Mouse (Mus musculus) cerebellum, postnatal 36 days (tissue): ENCODE results near the gene Tprg.

ENCODE experiments used
- DNase-seq, 2 experiments: peaks; one replicate each; pipeline ENCODE4 v3.0.0; 2021 to 2022; ENCODE audit warnings: mixed read lengths in 2 of 2

The Tprg gene

GRCm38 (mm10) chr16:25333279-25334219 lies 46.9 kb downstream of the Tprg start:
- no peak for DNase-seq

- no peak for DNase-seq
These were observed 48.6 kb downstream of the Tprg start for GRCm38 (mm10) chr16:25335058-25335703.

GRCm38 (mm10) chr16:25349626-25350025 lies 63.0 kb downstream of the Tprg start:
- DNase-seq: peak; percentile 35 to 55

- no peak for DNase-seq
These were observed 81.2 kb downstream of the Tprg start for GRCm38 (mm10) chr16:25367834-25368233.

- DNase-seq: no peak
These were observed 83.4 kb downstream of the Tprg start for GRCm38 (mm10) chr16:25369984-25370412.

- DNase-seq: no peak
These were observed 87.5 kb downstream of the Tprg start for GRCm38 (mm10) chr16:25374121-25374520.

- no peak for DNase-seq
These were observed 88.2 kb downstream of the Tprg start for GRCm38 (mm10) chr16:25374775-25375174.

GRCm38 (mm10) chr16:25376720-25377373 lies 90.2 kb downstream of the Tprg start:
- DNase-seq: peak; percentile 36 to 40

GRCm38 (mm10) chr16:25377695-25378094 lies 91.1 kb downstream of the Tprg start:
- no peak for DNase-seq

GRCm38 (mm10) chr16:25385498-25386192 lies 99.0 kb downstream of the Tprg start:
- no peak for DNase-seq

GRCm38 (mm10) chr16:25394676-25395075 lies 108.1 kb downstream of the Tprg start:
- DNase-seq: no peak

GRCm38 (mm10) chr16:25404156-25404555 lies 117.5 kb downstream of the Tprg start:
- no peak for DNase-seq

GRCm38 (mm10) chr16:25407204-25407886 lies 120.7 kb downstream of the Tprg start:
- no peak for DNase-seq

GRCm38 (mm10) chr16:25408032-25408431 lies 121.4 kb downstream of the Tprg start:
- DNase-seq: no peak

- DNase-seq: no peak
These were observed 124.7 kb downstream of the Tprg start for GRCm38 (mm10) chr16:25411307-25411706.

GRCm38 (mm10) chr16:25413885-25414284 lies 127.3 kb downstream of the Tprg start:
- no peak for DNase-seq

GRCm38 (mm10) chr16:25415186-25415585 lies 128.6 kb downstream of the Tprg start:
- DNase-seq: no peak

GRCm38 (mm10) chr16:25417875-25418630 lies 131.4 kb downstream of the Tprg start:
- DNase-seq: no peak

- DNase-seq: no peak
These were observed 136.4 kb downstream of the Tprg start for GRCm38 (mm10) chr16:25422997-25423396.

GRCm38 (mm10) chr16:25424001-25424400 lies 137.4 kb downstream of the Tprg start:
- no peak for DNase-seq

GRCm38 (mm10) chr16:25424915-25425314 lies 138.3 kb downstream of the Tprg start:
- no peak for DNase-seq
